9 mouse cellular contexts compared by ENCODE assay signal in the genomic region with DNA sequence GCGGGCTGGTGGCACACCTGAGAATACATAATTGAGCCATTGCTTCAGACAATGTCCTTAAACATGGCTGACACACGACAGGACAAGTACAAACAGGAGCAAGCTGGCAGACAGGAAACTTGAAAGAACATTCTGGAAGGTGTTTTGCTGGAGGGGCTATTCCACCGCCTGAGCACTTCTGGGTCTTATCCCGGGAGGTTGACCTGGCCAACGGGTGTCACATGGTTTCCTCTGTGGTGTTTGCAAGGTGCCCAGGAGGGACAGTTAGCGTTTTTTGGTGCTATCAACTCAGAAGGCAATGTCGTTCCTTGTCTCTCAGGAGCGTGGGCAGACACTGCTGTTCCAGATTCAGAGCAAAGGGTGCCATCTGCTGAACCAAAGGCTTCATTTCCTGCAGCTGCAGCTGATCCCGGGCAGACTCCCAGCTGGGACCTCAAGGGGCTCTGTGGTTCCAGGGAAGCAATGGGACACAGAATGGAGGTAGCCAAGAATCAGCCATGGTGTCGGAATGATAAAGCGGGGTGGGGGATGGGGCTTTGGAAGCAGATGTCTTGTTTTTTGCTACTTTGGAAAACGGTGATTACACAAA.
A peak's percentile ranks its signal among the peaks of the same experiment; 100 is the strongest.
DNase-seq lines count a peak whose midpoint lies in the region; ATAC-seq and TF ChIP-seq lines count a peak whose summit lies in the region.
"Had no signal": no experiment of that assay in that cellular context is flagged by ENCODE, and none has a peak within 500 bp of the region (broad histone marks: within the 10 kb centered on the region; RNA-seq: fewer than 3 reads in every experiment).

No protein-coding gene starts in this region.

- TF ChIP-seq CTCF in lung, postnatal 0 days (IDR thresholded peaks at IDR 0.05) = peak; percentile 12
- TF ChIP-seq CTCF in lung, adult 2 months (IDR thresholded peaks at IDR 0.05; ENCODE audit: insufficient read depth, low read length) = no peak; the same call in 1 of the 2 replicates

- no peak overlapping the region for H3K27ac ChIP-seq in lung, postnatal 0 days (ENCODE audit: low read length)
- H3K27ac ChIP-seq: limb, embryonic 12.5 days had no signal

- no peaks in the 10 kb centered on the region for H3K4me1 ChIP-seq in lung, postnatal 0 days (ENCODE audit: insufficient read depth, low read depth, low read length)
- no peaks in the 10 kb centered on the region for H3K4me1 ChIP-seq in lung, adult 2 months (ENCODE audit: control insufficient read depth, insufficient read depth, low read length)

- H3K9ac ChIP-seq in lung, postnatal 0 days (replicated peaks; ENCODE audit: low read depth) = no peak overlapping the region
- H3K9ac ChIP-seq: limb, embryonic 12.5 days had no signal

- no peaks in the 10 kb centered on the region for H3K27me3 ChIP-seq in lung, postnatal 0 days (replicated peaks; ENCODE audit: insufficient read depth, low read length)

- H3K4me2 ChIP-seq in lung, postnatal 0 days (replicated peaks; ENCODE audit: low read depth, low read length) = no peak overlapping the region
- H3K4me2 ChIP-seq: limb, embryonic 12.5 days had no signal

- WGBS in lung, postnatal 0 days = 58% methylated on average over 12 of the region's 12 CpGs
- WGBS in lung, adult 2 months = 58% methylated on average over 12 of the region's 12 CpGs

- ATAC-seq in lung, postnatal 0 days = no peak

- no peak for TF ChIP-seq EP300 in lung, postnatal 0 days (IDR thresholded peaks at IDR 0.05)

- no peaks in the 10 kb centered on the region for H3K36me3 ChIP-seq in lung, postnatal 0 days (ENCODE audit: insufficient read depth, low read length)
- H3K36me3 ChIP-seq: limb, embryonic 12.5 days had no signal

- H3K9me3 ChIP-seq in lung, postnatal 0 days (ENCODE audit: low read length) = no peaks in the 10 kb centered on the region

- no peak for TF ChIP-seq POLR2A in lung, adult 2 months (IDR thresholded peaks at IDR 0.05; ENCODE audit: borderline replicate concordance, extremely low read depth, low read depth, low read length)

- no peak overlapping the region for H3K4me3 ChIP-seq in lung, postnatal 0 days (ENCODE audit: low read depth, low read length)
- no peak overlapping the region for H3K4me3 ChIP-seq in lung, adult 2 months (replicated peaks; ENCODE audit: extremely low read depth, low read depth, low read length)
- H3K4me3 ChIP-seq: limb, embryonic 12.5 days had no signal

- peak; percentile 49 to 59 for DNase-seq in cerebellum, postnatal 10 days
- DNase-seq in cerebellum, adult 9-11 months = no peak
- DNase-seq in lung, postnatal 0 days (ENCODE audit: low spot score) = no peak
- DNase-seq in lung, adult 2 months = no peak
- peak; percentile 47 to 51 for DNase-seq in layer of hippocampus, postnatal 36 days
- peak; percentile 27 to 51 for DNase-seq in right cerebral cortex, postnatal 36 days (ENCODE audit: low spot score in 2 of 2)
- no peak for DNase-seq in ovary, adult 18-20 months (ENCODE audit: low spot score)
- DNase-seq in thymus, postnatal 36 days = no peak

Comparison
In these comparisons a context has a peak if more than half of its experiments do, and no peak if none do; other contexts are left out.
1. DNase-seq: peak in cerebellum, postnatal 10 days (2 of 2), layer of hippocampus, postnatal 36 days (2 of 2) and right cerebral cortex, postnatal 36 days (2 of 2); none in cerebellum, adult 9-11 months (single experiment), lung, postnatal 0 days (single experiment), lung, adult 2 months (single experiment), ovary, adult 18-20 months (single experiment) and thymus, postnatal 36 days (0 of 2).